Mouse (Mus musculus): ENCODE results near the gene Ncs1. TPM values are rescaled to one million over a fixed set of nuclear protein-coding genes. Genes with fewer than 3 reads are reported as not detected.

Ncs1 gene
- 1 to 10 TPM; 3.9 to 7.8 TPM for total RNA-seq (2021)
- long read RNA-seq, experiment 1, partial matches to known transcripts: 2 of 4 reads
- long read RNA-seq, experiment 1, other reads (novel, unspliced or antisense): 2 of 4 reads
- long read RNA-seq, experiment 2, partial matches to known transcripts: 0 of 1 reads
- long read RNA-seq, experiment 2, other reads (novel, unspliced or antisense): 1 of 1 reads

GRCm38 (mm10) chr2:31245491-31246141 lies at the start of gene Ncs1:
TSS of gene Ncs1 (plus strand) at chr2:31245823.
- DNase-seq: peak; percentile 88 to 89

GRCm38 (mm10) chr2:31198621-31199020 lies 47.0 kb upstream of the Ncs1 start:
- DNase-seq: no peak

- DNase-seq: no peak
These were observed 45.6 kb upstream of the Ncs1 start for GRCm38 (mm10) chr2:31200051-31200450.

- DNase-seq: no peak
These were observed 43.8 kb upstream of the Ncs1 start for GRCm38 (mm10) chr2:31201851-31202250.

GRCm38 (mm10) chr2:31202357-31202756 lies 43.3 kb upstream of the Ncs1 start:
- no peak for DNase-seq

- peak; percentile 59 to 63 for DNase-seq
These were observed 42.7 kb upstream of the Ncs1 start for GRCm38 (mm10) chr2:31202956-31203355.

GRCm38 (mm10) chr2:31204677-31205076 lies 40.9 kb upstream of the Ncs1 start:
- no peak for DNase-seq

GRCm38 (mm10) chr2:31206211-31206610 lies 39.4 kb upstream of the Ncs1 start:
- DNase-seq: peak; percentile 22 to 42

- no peak for DNase-seq
These were observed 38.7 kb upstream of the Ncs1 start for GRCm38 (mm10) chr2:31206882-31207281.

- no peak for DNase-seq
These were observed 37.0 kb upstream of the Ncs1 start for GRCm38 (mm10) chr2:31208544-31209142.

GRCm38 (mm10) chr2:31209525-31209924 lies 36.1 kb upstream of the Ncs1 start:
- DNase-seq: peak; percentile 78 to 84

GRCm38 (mm10) chr2:31210144-31210847 lies 35.3 kb upstream of the Ncs1 start:
- no peak for DNase-seq

- DNase-seq: no peak
These were observed 34.4 kb upstream of the Ncs1 start for GRCm38 (mm10) chr2:31211204-31211603.

- DNase-seq: no peak
These were observed 31.3 kb upstream of the Ncs1 start for GRCm38 (mm10) chr2:31214211-31214796.

- DNase-seq: no peak
These were observed 27.0 kb upstream of the Ncs1 start for GRCm38 (mm10) chr2:31218611-31219010.

- no peak for DNase-seq
These were observed 26.2 kb upstream of the Ncs1 start for GRCm38 (mm10) chr2:31219470-31219869.

GRCm38 (mm10) chr2:31220844-31221243 lies 24.8 kb upstream of the Ncs1 start:
- DNase-seq: no peak

GRCm38 (mm10) chr2:31221582-31221981 lies 24.0 kb upstream of the Ncs1 start:
- DNase-seq: no peak

GRCm38 (mm10) chr2:31228768-31229311 lies 16.8 kb upstream of the Ncs1 start:
- DNase-seq: no peak

- peak in 1 of 2 experiments; percentile 51 for DNase-seq
These were observed 6.4 kb upstream of the Ncs1 start for GRCm38 (mm10) chr2:31239203-31239696.

- DNase-seq: no peak
These were observed 5.8 kb upstream of the Ncs1 start for GRCm38 (mm10) chr2:31239833-31240232.

- no peak for DNase-seq
These were observed 4.0 kb upstream of the Ncs1 start for GRCm38 (mm10) chr2:31241639-31242038.
